Mouse (Mus musculus) forebrain, embryonic 15.5 days (tissue): ENCODE results near the gene Ssh3. TPM values are rescaled to one million over a fixed set of nuclear protein-coding genes. Genes with fewer than 3 reads are reported as not detected.

Experiments
- microRNA-seq: library from miRNA; unstranded; fragments of <30 nt; microRNA quantifications from one replicate; pipeline ENCODE4, GENCODE M21; 2016
- polyA plus RNA-seq: library from polyadenylated mRNA; unstranded; fragments of >200 nt; fragmentation: Nextera tagmentation; extraction: Ambion mirVana; gene quantifications from 2 replicates; pipeline ENCODE4 v1.2.1, GENCODE M21; 2015

The Ssh3 gene
- polyA plus RNA-seq, 1 experiment from 2014 or later, result 5.2 TPM

Small RNA genes lying within 50 kb of the gene (microRNA-seq; reads per million reads assigned to microRNA genes)
- gene Gm26115 (not detected), gene Mir6985 (not detected)

Other genes with a start within 250 kb of the Ssh3 start
- 421 and 426 TPM in 2 replicates for gene Gstp1, start 231.2 kb downstream of the Ssh3 start, polyA plus RNA-seq
- 1.3 and 4.6 TPM in 2 replicates for gene Gstp2, start 223.2 kb downstream of the Ssh3 start, polyA plus RNA-seq
- not detected in 2 replicates for gene Gstp3, start 209.6 kb downstream of the Ssh3 start, polyA plus RNA-seq
- gene Cabp2, start 187.6 kb downstream of the Ssh3 start, polyA plus RNA-seq, result not detected in 2 replicates
- 82.1 and 83.2 TPM in 2 replicates for gene Cdk2ap2, start 172.0 kb downstream of the Ssh3 start, polyA plus RNA-seq
- 40.7 and 47.2 TPM in 2 replicates for gene Pitpnm1, start 169.2 kb downstream of the Ssh3 start, polyA plus RNA-seq
- 90.1 and 92.5 TPM in 2 replicates for gene Aip, start 143.3 kb downstream of the Ssh3 start, polyA plus RNA-seq
- gene Gpr152, start 129.4 kb downstream of the Ssh3 start, polyA plus RNA-seq, result not detected in 2 replicates
- gene Cabp4, start 125.1 kb downstream of the Ssh3 start, polyA plus RNA-seq, result 0.10 and 0.15 TPM in 2 replicates
- 144 and 145 TPM in 2 replicates for gene Coro1b, start 120.6 kb downstream of the Ssh3 start, polyA plus RNA-seq
- gene Ptprcap, start 115.6 kb downstream of the Ssh3 start, polyA plus RNA-seq, result 0.59 and 1.1 TPM in 2 replicates
- 54.1 and 54.6 TPM in 2 replicates for gene Rps6kb2, start 105.8 kb downstream of the Ssh3 start, polyA plus RNA-seq
- gene Carns1, start 93.7 kb downstream of the Ssh3 start, polyA plus RNA-seq, result 3.4 and 4.2 TPM in 2 replicates
- gene Tbc1d10c, start 77.9 kb downstream of the Ssh3 start, polyA plus RNA-seq, result 0.70 and 0.86 TPM in 2 replicates
- 560 and 578 TPM in 2 replicates for gene Ppp1ca, start 77.1 kb downstream of the Ssh3 start, polyA plus RNA-seq
- 22.6 and 25.2 TPM in 2 replicates for gene Rad9a, start 67.5 kb downstream of the Ssh3 start, polyA plus RNA-seq
- gene Clcf1, start 54.9 kb downstream of the Ssh3 start, polyA plus RNA-seq, result 0.39 and 0.43 TPM in 2 replicates
- gene AC109138.7, start 54.8 kb downstream of the Ssh3 start, polyA plus RNA-seq, result not detected in 2 replicates
- 17.2 and 18.1 TPM in 2 replicates for gene Pold4, start 37.3 kb downstream of the Ssh3 start, polyA plus RNA-seq
- gene Ankrd13d, start 14.0 kb upstream of the Ssh3 start, polyA plus RNA-seq, result 25.1 and 26.2 TPM in 2 replicates
- 20.5 and 24.9 TPM in 2 replicates for gene Grk2, start 37.0 kb upstream of the Ssh3 start, polyA plus RNA-seq
- 40.3 and 43.3 TPM in 2 replicates for gene Kdm2a, start 129.1 kb upstream of the Ssh3 start, polyA plus RNA-seq
- gene Rhod, start 170.3 kb upstream of the Ssh3 start, polyA plus RNA-seq, result 5.1 and 5.6 TPM in 2 replicates
- gene Syt12, start 208.3 kb upstream of the Ssh3 start, polyA plus RNA-seq, result 1.5 and 1.8 TPM in 2 replicates
- gene 2010003K11Rik, start 229.4 kb upstream of the Ssh3 start, polyA plus RNA-seq, result not detected in 2 replicates
- gene Pcx, start 241.3 kb upstream of the Ssh3 start, polyA plus RNA-seq, result 26.8 and 28.4 TPM in 2 replicates